Mouse (Mus musculus): ENCODE data around the gene Kcnab3.

The Kcnab3 gene

DNA sequence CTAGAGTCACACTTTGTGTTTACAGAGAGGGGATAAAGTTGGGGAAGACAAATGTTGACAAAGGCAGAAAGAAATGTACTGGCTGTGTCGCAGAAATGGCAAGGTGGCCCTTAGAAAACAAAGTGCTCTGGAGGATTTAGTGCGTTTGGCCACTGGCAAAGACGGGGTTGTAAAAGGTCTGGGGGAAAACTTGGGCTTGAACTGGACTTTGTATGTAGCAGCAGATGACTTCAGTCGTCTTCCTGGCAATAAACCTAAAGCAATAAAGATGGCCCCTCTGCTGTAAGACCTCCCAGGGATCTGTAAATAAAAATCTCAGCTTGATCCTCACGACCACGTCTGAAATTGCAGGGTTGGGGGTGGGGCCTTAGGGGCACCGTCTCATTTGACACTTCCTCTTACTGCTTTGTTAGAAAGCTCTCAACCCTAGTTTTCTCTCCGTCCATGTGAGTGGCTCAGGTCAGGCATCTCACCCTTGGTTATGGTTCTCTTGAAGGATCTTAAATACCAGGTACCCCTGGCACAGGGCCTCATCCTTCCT is 6.7 kb downstream of the Kcnab3 start:
- no peak for DNase-seq

DNA sequence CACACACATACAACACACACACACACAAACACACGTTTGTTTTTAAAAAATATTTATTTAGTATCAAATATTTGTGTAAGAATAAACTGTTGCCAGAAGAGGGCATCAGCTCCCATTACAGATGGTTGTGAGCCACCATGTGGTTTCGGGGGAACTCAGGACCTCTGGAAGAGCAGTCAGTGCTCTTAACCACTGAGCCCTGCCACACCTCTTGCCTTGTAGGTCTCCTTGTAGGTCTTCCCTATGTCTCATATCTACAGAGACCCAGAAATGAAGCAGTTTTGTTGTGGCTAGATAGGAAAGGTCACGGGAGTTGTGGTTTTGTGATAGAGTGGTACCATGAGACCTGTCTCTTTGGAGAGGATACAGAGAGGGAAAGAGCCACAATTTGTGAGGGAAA is 7.9 kb downstream of the Kcnab3 start:
- DNase-seq: no peak

DNA sequence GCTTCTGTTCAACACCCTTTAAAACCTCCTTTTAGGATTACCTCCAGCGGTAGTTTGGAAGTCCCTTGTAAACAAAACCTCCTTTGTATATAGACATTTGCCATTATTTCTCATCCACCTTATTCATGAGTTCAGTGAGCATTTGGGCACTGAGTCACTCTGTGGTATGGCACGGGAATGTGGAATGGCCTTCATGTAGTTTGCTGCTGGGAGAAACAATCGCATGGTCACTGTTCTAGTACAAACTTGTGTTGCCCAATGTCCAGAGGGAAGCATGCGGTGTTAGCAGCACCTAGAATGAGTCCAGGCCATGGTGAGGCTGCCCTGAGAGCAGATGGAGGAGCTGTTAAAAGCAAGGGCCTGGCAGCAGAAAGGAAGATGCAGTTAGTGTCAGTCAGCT is 8.7 kb downstream of the Kcnab3 start:
- no peak for DNase-seq

DNA sequence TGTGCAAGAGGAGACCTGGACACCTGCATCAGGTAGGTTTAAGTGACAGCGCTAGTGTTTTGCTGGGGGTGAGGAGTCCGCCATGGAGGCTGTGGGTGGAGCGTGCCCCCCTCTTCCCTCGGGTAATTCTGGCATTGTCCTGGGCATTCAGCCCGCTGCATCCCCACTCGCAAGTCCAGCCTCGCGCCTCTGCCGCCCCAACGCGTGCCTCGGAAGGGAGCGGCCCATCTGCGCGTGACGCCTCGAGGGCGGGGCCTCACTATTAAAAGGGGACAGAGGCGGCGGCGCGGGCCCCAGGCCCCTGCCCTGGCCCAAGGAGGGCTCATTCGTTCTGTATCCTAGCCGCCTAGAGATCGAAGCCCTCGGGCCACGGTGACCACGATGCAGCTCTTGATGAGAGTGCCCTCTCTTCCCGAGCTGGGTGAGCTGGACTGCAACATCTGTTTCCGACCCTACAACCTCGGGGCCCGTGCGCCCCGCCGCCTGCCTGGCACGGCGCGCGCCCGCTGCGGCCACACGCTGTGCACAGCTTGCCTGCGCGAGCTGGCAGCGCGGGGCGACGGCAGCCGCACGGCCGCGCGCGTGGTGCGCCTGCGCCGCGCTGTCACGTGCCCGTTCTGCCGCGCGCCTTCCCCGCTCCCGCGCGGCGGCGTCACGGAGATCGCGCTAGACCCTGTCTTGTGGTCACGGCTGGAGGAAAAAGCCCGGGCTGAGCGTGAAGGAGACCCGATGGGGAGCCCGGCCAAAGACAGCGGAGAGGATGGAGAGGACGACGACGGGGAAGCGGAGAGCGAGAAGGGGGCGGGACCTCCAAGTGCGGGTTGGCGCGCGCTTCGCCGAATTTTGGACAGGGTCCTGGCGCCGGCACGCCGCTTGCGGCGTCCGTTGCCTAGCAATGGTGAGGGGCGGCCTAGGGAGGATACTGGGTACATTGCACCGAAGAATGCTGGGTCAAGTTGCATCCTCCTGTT is 14.4 kb downstream of the Kcnab3 start, which contains the start of gene Rnf227:
Rnf227 (plus strand) TSS at position 301 of the 971 bp plus-strand sequence.
- peak; percentile 59 to 74 for DNase-seq

DNA sequence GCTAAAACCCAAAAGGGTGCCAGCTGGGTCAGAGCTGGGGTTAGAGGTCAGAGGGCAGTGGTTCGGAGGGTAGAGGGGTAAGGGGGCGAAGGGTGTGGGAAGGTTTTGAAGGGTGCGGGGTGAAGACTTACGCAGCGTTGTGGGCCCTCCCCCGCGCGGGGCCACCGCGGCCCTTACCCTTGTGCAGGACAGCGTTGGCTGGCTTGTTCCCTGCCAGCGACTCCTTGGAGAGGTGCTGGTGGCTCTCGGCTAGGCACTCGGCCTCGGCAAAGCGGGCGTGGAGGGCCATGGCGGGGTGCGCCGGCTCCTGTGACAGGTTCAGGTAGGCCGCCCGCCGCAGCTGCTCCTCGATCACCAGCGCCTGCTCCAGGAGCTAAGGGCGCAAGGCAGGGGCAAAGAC is 20.4 kb downstream of the Kcnab3 start:
- DNase-seq: no peak

DNA sequence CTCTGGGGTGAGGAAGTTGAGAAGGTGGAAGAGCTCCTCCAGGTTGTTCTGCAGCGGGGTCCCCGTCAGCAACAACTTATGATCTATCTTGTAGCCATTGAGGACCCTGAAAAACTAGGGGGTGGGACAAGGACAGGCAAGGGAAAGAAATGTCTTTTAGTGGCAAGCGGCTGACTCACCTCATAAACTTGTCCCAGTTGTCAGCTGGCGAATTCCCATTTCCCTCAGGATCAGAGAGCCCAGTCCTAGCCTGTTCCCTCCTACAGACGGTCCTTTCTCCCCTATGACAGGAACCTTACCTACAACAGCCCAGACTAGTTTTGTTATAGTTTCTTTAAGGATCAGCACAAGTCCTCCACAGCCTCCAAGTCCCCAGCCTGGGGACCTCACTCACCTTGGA is 30.5 kb downstream of the Kcnab3 start:
- DNase-seq: no peak

DNA sequence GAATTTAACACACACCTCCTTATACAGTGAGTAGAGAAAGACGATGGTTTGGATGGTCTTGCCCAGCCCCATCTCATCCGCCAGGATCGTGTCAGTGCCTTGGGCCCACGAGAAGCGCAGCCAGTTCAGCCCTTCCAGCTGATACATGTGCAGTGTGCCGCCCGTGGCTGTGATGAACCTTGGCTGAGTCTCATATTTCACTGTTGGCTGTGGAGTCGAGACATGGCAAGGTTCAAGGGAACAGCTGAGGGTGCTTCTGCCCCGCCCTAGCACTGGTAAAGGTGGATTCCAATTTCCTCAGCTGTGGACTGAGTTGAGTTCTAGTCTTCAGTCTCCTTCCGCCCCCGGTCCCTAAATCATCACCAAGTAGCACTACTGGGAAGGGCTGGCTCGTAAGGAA is 31.6 kb downstream of the Kcnab3 start:
- DNase-seq: no peak

DNA sequence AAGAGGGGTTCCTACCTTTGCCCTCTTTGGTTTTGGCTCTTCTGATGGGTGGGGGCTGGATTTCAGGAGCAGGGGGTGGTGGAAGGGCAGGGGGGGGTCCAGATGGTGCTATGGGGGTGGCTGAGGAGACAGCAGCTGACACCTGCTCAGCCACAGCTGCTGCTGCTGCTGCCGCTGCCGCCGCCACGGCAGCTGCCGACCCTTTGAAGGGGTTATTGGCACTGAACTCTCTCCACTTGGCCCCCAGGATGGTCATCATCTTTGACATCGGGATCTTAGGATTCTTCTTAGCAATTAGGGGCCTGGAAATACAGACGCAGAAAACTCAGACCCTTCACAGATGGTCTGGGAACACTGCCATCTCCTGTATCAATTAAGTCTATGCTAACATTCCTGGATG is 36.0 kb downstream of the Kcnab3 start:
- no peak for DNase-seq

DNA sequence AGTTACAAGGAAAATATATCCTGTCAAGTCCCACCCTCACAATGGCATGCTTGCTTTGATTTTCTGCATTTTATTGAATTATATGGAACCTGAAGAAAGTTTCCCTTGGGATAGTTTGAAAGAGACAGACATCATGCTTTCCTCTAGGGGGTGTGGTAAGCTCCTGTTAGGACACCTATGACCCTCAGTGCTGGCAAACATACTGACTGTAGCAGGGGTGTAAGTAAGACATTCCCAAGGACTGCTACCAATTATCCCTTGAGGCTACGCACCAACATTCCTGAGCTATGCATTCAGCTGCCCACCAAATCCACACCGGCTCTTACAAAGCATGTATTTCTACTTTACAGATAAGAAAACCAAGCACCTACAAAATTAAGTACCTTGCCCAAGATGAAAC is 36.4 kb downstream of the Kcnab3 start:
- DNase-seq: no peak

DNA sequence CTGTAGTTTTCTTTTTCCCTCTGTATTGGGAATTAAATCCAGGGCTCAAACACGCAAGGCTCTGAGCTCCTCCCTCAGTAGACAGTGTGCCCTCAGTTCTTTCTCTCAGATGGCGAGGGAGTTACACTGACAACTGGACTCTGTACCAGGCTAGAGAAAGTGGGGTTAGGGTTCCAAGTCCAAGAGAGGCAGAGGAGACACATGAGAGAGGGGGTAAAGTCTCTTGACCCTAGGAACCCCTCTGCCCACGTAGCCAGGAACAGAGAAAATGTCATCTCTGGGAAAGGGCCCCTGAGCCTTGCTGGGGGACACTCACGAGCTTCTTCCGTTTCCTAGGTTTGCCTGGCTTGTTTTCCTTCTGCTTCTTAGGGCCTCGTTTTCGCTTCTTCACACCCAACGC is 38.3 kb downstream of the Kcnab3 start:
- no peak for DNase-seq

DNA sequence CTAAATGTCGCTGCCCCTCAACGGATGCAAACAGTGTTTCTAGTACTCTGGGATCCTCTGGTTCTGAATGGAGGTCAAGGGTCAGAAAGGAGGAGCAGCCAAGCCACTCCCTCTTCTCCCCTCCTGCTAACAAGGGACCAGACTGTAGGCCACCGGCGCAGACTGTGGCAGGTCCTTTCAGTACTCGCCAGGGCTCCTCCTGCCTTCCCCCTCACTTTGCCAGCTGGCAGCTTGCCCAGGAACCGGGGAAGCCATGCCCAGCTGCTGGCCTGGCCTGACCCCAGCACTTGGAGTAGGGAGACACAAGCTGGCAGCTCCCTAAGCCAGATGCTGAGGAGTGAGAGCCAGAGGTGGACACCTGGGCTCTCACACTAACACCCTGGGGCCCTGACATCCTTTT is 38.9 kb downstream of the Kcnab3 start:
- peak; percentile 44 to 53 for DNase-seq

DNA sequence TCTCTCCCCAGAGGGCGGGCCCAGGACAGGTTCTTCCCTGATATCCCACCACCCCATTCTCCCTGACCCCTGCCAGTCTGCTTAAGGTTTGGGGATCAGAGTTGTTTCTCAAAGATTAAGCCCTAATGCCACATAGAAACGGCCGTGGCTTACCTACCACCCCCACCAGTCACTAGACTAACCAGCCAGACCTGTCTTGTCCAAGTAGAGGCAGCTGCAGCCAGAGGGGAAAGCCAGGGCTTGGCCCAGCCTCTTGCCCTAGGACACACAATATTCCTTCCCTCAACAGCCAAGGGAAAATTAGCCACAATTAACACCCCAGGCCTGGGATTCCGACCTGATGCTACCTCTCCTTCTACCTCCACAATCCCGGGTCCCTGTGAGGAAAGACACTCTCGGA is 39.7 kb downstream of the Kcnab3 start:
- no peak for DNase-seq

DNA sequence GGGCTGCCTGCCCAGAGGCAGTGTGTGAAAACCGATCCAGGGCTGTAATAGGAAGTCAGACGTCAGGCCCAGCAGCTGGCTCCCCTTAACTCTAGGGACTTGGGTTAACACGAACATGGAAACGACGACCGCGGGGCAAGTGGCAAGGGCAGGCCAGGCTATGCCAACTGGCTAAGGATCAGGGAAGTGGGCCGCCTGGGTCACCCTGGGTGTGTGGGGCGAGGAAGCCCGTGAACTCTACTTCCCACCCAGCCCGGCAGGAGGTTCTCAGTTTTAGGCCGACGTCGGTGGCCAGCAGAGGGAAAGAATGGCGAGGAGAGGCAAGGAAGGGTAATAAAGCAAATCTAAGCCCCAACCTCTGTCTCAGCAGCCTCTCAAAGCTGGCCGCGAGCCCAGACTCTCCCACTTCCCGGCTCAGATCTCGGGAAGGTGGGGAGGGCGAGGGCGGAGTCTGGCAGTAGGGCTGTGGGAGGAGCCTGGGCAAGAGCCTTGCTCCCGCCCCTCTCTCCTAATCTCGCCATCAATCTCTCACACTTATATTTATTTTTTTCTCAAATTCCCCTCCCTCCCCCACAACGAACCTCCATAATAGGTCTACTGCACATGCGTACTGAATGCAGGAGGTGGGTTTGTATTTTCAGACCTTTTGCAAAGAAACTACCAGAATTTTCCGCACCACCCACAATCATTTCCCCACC is 40.2 kb downstream of the Kcnab3 start:
- DNase-seq: peak; percentile 84 to 87

DNA sequence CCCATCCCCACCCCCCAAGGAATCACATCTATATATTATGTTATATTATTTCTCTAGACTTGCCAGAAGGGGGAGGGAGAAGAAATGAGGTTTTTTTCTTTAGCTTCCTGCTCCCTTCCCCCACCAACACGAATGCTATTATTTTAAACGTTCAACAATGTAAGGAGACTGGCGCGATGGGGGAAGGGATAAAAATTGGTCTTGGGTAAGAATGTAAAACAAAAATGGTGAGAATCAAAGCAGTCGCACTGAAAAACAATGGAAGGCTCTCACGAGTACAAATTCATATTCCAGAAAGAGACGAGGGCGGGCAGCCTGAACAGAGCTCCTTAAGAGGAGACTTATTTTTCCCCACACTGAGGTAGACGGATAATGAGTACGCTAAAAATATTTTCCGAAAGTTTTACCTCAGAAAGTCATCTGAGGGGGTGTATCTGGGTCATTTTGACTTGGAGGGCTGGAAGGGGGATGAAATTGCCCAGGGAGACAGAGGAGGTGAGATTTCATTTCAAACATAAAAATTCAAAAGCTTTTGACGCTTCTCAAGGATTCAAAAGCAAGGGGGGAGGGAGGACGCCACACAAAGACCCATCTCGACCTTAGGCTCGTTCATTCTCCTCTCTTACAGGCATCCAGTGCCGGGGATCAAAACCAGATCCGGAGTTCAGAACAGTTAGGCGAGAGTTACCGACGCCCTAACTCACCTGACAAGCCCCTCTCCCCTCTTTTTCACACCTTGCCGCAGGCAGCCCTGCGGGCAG is 41.0 kb downstream of the Kcnab3 start:
- peak in 1 of 2 experiments; percentile 46 for DNase-seq

DNA sequence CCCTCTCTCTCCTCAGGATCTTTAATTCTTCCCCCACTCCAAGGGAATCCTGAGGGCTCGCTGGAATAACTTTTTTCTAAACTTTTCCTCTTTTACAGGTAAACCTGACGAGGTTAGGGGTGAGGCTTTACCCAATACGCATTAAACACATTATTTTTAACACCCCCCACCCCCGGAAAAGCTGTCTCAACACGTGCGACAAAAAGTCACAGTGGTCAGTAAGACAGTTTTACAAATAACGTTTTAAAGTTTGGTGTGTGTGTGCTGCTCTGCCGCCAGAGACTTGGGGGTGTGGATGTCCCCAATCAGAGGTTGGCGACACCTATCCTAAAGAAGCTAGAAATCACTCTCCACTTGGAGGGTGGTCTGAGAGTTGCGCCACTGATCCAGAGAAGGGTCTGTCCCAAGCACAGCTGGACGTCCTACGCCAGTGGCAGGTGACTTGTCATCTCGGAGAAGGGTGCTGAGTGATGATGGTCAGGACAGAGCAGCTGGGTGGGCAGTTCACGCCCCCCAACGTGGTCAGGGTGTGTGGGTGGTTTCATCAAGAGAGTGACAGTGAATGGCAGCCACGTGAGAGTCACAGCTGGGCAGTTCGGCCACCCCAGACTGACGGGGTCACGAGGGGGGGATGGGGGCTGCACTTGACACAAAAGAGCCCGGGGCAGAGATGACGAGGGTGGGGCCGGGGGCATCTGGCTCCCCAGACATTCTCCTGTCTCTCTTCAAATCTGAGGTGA is 41.7 kb downstream of the Kcnab3 start:
- DNase-seq: peak; percentile 48 to 50

DNA sequence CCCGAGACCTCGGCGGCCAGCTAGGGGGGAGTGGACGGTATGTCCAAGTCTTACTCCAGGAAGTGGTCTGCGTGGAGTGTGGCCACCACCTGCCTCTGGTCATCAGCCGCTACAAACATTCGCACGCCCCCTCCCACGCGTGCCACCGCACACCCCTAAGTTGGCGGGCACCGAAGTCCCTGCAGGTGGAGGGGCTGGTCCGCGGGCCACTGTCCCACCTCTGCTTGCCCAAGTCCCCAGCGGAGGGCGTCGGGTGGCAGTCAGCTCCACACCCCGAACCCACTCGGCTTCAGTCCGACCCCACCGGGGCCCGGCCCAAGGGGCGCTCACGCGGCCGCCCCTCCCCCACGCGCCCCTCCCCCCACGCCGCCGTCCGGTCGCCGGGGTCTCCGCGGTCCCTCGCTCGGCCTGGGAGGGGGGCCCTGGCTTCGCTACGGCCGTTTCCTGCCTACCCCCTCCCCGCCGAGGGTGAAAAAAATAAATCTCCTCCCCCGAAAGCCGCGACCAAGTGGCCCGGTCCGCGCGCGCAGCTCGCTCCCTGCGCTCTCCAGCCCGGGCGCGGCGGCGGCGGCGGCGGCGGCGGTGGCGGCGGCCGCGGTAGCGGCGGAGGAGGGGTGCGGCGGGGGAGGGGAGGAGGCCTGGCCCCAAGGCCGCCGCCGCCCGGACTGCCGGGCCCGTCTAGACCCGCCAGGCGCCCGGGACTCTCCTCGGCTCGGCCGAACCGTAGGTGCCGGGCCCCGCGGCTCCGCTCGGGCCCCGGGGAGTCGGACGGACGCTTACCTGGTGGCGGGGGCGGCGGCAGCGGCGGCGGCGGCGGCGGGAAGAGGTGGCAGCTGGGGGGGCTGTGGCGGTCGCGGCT is 42.5 kb downstream of the Kcnab3 start:
- DNase-seq: peak; percentile 48 to 61

DNA sequence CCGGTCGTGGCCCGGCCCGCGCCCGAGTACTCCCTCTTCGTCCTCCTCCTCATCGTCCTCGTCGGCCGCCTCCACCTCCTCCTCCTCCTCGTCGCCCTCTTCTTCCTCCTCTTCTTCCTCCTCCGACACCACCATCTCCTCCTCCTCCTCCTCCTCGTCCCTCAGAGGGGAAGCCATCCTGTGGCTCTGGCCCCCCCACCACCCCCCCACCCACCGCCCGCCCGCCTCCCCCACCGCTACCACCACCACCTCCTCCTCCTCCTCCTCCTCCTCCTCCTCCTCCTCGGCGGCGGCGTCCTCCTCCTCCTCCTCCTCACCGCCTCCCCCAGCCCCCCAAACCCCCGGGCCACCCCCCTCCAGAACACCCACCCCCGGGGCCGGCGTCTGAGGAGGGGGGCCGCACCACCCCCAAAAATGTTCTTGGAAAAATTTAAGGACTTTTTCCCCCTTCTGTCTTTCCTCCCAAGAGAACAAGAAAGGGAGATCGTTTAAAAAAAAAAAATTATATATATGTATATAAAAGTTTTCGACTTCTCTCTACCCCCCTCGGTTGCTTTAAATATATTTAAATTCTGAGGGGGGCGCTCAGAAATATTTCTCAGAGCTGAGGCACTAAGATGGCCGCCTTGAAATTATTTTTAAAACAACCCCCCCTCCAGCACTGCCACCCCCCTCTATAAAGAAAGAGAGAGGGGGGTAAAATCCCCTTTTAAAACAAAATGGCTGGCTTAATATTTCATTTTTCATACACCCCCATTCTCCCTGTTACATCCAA is 43.3 kb downstream of the Kcnab3 start, which contains the start of gene Chd3:
Chd3 (minus strand) TSS at position 192 of the 775 bp plus-strand sequence.
- no peak for DNase-seq

DNA sequence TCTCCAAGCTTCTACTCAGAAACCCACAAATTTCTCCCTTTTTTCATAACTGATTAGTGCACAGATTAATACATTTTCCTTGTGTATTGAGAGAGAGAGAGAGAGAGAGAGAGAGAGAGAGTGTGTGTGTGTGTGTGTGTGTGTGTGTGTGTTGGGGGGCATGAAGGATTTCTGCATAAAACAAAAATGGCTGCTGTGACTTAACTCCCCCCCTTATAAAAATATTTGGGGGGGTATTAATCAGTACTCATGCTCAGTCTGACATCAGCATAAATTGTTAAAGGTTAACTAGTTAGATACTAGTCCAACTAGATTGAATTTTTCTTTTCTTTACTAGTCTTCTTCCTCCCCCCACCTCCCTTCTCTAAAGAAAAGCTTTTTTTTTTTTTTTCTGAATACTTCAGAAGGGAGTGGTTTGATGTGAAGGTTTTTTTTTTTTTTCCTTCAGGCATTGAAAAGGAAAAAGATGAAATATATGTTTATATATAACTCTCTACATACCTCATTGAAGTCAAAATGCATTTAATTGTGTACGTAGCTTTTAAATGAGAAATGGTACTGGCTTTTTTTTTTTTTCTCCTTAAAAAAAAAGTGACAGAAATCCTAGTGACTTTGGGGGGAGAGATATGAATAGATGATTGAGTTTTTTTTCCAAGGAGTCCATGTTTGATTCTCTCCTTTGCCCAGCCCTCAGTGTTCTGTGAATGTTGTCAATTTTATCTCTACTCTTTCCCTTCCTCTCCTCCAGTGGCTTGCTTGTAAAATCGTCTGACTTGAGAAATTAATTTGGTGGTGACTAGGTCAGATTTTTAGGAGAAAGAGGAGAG is 44.1 kb downstream of the Kcnab3 start:
- no peak for DNase-seq

DNA sequence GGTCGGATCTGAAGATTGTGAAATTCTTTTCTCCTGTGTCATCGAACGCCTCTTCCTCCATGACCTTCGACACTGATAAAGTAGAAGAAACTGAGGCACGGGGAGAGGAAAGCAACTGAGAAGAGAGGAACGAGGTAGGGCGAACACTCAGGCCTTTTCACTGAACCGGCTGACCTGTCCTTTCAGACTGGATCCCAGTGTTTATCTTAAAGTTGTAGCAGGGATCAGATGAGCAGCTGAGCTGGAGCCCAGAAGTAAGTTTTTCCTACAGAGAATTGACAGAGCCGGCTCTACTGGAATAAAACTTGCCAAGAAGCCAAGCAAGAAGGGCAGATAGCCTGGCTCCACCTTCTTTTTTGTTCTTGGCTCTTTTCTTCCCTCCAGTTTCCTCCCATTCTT is 44.8 kb downstream of the Kcnab3 start:
- no peak for DNase-seq
